Mouse (Mus musculus): Measurements from ENCODE around the gene Stard10. TPM values are rescaled to one million over a fixed set of nuclear protein-coding genes. Genes with fewer than 3 reads are reported as not detected.

Stard10 gene
- total RNA-seq, 1 experiment from 2014 or later: 58.5 TPM

GRCm38 (mm10) chr7:101323141-101323594, 6.3 kb downstream of the Stard10 start:
- ATAC-seq (replicated peaks in 1 of 2; ENCODE audit: insufficient read depth in 1 of 2, low FRiP score in 2 of 2, low TSS enrichment in 1 of 2, low read depth in 1 of 2, poor library complexity in 2 of 2, severe bottlenecking in 2 of 2): peak in 1 of 2 experiments; percentile 34; a peak in 1 of 4 replicates

DNA sequence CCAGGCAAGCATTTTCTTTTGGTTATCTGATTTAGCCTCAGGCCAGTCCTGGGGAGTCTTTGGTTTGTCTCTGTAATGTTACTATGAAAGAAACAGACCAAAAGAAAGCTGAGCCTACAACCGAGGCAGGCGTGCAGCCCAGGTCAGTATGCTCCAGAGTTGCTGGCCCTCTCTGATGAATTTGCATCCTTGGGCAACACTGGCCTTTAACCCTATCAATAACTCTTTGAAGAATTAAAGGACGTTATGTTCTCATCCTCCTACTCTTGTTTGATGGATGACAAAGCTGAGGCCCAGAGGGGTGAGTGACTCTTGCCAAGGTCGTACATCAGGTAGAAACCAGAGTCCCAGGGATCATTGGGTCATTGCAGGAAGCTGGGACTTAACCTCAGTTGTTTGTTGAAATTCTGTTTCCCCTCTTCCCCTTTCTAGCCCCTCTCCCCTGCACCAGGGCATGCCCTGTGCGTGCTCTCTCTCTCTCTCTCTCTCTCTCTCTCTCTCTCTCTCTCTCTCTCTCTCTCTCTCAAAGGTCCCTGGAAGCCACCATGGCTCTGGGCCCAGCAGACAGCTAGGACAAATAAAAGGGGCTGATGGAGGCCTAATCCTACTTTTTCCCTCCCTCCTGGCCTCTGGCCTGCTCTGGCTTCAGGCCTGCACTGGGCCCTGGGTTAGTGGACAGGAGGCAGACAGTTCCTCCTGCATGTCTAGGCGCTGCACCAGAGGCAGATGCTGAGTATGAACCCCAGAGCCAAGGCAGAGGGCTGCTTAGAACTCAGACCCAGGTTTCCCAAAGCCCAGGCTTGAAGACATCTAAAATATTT, 7.5 kb downstream of the Stard10 start:
- ATAC-seq (replicated peaks in 1 of 2; ENCODE audit: insufficient read depth in 1 of 2, low FRiP score in 2 of 2, low TSS enrichment in 1 of 2, low read depth in 1 of 2, poor library complexity in 2 of 2, severe bottlenecking in 2 of 2): no peak

DNA sequence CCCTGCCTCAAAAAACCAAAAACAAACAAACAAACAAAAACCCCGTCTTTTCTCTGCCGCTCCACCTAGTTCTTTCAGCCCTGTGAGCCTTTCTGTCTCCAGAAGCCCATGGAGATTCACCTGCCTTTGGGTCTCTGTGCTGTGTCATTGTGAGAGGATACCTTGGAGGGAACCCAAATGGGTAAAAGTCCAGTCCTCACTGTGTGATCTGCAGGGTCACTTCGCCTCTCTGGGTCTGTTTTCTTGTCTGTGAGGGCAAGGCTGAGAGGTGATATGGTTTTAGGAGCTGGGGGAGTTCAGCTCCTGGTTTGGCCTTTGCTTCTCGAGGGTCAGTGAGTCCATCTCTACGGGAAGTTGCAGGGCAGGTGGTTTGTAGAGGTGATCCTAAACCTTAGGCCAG, 9.1 kb downstream of the Stard10 start:
- ATAC-seq (replicated peaks in 1 of 2; ENCODE audit: insufficient read depth in 1 of 2, low FRiP score in 2 of 2, low TSS enrichment in 1 of 2, low read depth in 1 of 2, poor library complexity in 2 of 2, severe bottlenecking in 2 of 2): no peak

DNA sequence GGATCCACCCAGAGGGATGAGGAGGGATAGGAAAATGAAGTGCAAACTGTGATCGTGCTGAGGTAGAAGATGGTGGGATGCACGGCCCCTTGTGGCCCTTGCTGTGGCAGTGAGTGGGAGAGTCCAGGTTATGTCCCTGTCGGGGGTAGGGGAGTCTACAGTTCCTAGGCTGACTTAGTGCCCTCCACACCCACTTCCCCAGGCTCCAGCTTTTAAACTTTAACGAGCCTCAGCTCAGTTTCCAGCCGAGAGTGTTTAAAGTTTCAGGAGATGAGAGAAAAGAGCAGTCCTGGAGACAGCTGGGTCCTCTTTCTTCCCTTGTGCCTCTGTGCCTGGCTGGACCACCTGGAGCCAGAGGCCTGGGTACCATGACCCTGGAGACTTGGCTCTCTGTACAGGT, 10.4 kb downstream of the Stard10 start:
- no peak for ATAC-seq (replicated peaks in 1 of 2; ENCODE audit: insufficient read depth in 1 of 2, low FRiP score in 2 of 2, low TSS enrichment in 1 of 2, low read depth in 1 of 2, poor library complexity in 2 of 2, severe bottlenecking in 2 of 2)

GRCm38 (mm10) chr7:101327786-101328185, 10.9 kb downstream of the Stard10 start:
- no peak for ATAC-seq (replicated peaks in 1 of 2; ENCODE audit: insufficient read depth in 1 of 2, low FRiP score in 2 of 2, low TSS enrichment in 1 of 2, low read depth in 1 of 2, poor library complexity in 2 of 2, severe bottlenecking in 2 of 2)

DNA sequence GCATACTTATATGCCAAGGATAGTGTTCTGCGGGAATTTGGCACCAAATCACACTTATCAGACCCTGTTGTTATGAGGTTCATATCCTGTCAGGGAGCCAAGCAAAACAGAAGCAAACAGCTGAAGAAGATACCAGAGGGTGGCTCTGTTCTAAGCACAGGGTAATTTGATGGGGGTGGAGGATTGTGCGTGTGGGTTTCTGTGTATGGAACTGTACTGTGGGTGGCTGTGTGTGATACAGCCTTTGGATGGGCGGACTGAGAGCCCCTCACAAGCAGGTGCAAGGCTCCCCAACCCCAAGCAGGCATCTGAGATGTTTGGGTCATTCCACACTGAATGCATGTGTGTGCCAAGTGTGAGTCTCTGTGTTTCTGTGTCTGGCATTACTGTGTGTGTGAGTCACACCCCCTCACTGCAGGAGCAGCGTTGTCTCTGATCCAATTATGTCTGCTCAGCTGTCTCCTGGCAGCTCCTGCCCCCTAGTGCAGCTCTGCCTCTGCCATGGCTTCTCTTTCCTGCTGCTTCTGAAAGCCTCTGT, 11.8 kb downstream of the Stard10 start:
- ATAC-seq (replicated peaks in 1 of 2; ENCODE audit: insufficient read depth in 1 of 2, low FRiP score in 2 of 2, low TSS enrichment in 1 of 2, low read depth in 1 of 2, poor library complexity in 2 of 2, severe bottlenecking in 2 of 2): no peak

DNA sequence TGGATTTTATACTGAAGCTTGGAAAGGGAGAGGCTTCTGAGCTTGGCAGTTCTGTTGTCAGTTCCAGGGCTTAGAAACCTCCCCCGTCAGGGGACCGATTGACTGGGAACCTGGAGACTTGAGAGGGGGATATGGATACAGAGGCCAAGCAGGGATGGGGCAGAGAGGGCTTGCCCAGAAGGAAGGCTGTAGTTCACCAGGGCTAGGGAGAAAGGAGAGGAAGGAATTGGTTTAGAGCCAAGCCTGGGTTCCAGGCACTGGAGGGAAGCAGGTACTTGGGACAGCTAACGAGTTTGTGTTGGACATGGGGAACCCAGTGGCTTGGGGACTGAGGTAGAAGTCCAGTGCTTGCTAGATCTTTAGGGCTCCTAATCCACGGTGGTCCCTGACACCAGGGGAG, 12.7 kb downstream of the Stard10 start:
- ATAC-seq (replicated peaks in 1 of 2; ENCODE audit: insufficient read depth in 1 of 2, low FRiP score in 2 of 2, low TSS enrichment in 1 of 2, low read depth in 1 of 2, poor library complexity in 2 of 2, severe bottlenecking in 2 of 2): no peak

GRCm38 (mm10) chr7:101330074-101330840, 13.4 kb downstream of the Stard10 start:
- ATAC-seq (replicated peaks in 1 of 2; ENCODE audit: insufficient read depth in 1 of 2, low FRiP score in 2 of 2, low TSS enrichment in 1 of 2, low read depth in 1 of 2, poor library complexity in 2 of 2, severe bottlenecking in 2 of 2): no peak

GRCm38 (mm10) chr7:101330841-101331173, 13.9 kb downstream of the Stard10 start:
- no peak for ATAC-seq (replicated peaks in 1 of 2; ENCODE audit: insufficient read depth in 1 of 2, low FRiP score in 2 of 2, low TSS enrichment in 1 of 2, low read depth in 1 of 2, poor library complexity in 2 of 2, severe bottlenecking in 2 of 2)

DNA sequence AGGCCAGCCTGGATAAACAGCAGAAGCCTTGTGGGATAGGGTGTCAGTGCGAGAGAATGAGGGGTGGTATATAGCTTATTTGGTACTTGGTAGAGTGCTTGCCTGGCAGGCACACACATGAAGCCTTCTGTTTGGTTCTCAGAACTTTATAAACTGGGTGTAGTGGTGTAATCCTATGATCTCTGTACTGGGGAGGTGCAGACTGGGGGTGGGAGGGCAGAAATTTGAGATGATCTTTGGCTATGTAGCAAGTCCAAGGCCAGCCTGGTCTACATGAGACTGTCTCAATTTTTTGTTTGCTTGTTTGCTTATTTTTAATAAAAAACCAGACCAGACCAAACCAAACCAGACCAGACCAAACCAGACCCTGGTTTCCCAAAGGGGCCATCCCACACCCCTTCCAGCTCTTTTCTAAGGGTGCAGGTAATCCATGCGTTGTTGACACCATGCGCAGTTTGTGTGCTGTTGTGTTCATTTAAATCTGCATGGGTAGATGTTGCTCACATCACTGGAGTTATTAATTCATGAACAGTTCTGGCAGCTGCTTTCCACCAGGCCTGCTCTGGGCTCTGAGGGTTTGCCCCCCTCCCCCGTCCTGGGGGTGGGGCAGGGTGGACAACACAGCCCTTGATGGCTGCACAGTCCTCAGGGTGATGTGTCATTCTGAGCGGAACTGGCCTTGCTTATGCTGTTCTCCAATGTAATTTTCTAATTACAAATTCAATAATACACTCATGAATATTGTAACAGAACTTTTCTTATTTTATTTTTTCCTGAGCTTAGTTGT, 15.4 kb downstream of the Stard10 start:
- ATAC-seq (replicated peaks in 1 of 2; ENCODE audit: insufficient read depth in 1 of 2, low FRiP score in 2 of 2, low TSS enrichment in 1 of 2, low read depth in 1 of 2, poor library complexity in 2 of 2, severe bottlenecking in 2 of 2): no peak

GRCm38 (mm10) chr7:101335228-101335627, 18.3 kb downstream of the Stard10 start:
- no peak for ATAC-seq (replicated peaks in 1 of 2; ENCODE audit: insufficient read depth in 1 of 2, low FRiP score in 2 of 2, low TSS enrichment in 1 of 2, low read depth in 1 of 2, poor library complexity in 2 of 2, severe bottlenecking in 2 of 2)

DNA sequence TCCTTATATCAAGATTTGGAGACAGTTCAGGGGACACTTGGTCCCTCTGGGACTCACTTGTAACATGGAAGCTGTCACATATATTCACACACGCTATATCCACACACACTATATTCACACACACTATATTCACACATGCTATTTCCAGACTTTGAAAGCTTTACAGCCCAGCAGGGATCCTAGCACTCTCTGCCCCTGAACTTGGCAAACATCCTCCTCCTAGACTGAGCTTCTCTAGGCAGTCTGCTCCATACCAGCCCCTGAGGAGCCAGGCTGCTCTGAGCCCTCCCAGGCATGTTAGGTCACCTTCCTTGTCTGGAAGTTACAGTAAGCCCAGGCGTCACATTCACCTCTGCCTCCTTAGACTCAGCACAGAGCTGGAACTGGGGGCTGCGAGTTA, 19.8 kb downstream of the Stard10 start:
- ATAC-seq (replicated peaks in 1 of 2; ENCODE audit: insufficient read depth in 1 of 2, low FRiP score in 2 of 2, low TSS enrichment in 1 of 2, low read depth in 1 of 2, poor library complexity in 2 of 2, severe bottlenecking in 2 of 2): no peak

GRCm38 (mm10) chr7:101337401-101337800, 20.5 kb downstream of the Stard10 start:
- ATAC-seq (replicated peaks in 1 of 2; ENCODE audit: insufficient read depth in 1 of 2, low FRiP score in 2 of 2, low TSS enrichment in 1 of 2, low read depth in 1 of 2, poor library complexity in 2 of 2, severe bottlenecking in 2 of 2): no peak

DNA sequence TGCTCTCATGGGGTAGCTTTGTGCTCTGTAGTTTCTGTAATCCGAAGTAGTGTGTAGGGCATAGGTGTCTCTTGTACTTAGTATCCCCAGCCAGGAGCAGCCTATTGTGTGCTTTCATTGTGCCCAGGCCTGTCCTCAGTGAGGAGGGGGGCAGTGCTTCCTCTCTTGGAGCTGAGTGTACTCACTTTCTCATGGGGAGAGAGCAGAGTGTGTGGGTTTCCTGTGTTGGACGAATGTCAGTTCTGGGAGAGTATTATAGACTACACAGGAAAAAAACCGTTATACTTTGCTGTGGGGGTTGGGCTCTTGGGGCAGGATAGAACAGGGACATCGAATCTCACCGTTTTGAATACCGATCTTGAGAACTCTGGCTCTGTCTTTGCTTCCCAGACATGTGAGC, 24.5 kb downstream of the Stard10 start:
- ATAC-seq (replicated peaks in 1 of 2; ENCODE audit: insufficient read depth in 1 of 2, low FRiP score in 2 of 2, low TSS enrichment in 1 of 2, low read depth in 1 of 2, poor library complexity in 2 of 2, severe bottlenecking in 2 of 2): peak; percentile 72 to 84

GRCm38 (mm10) chr7:101343135-101343534, 26.2 kb downstream of the Stard10 start:
- no peak; a peak in 1 of 4 replicates for ATAC-seq (replicated peaks in 1 of 2; ENCODE audit: insufficient read depth in 1 of 2, low FRiP score in 2 of 2, low TSS enrichment in 1 of 2, low read depth in 1 of 2, poor library complexity in 2 of 2, severe bottlenecking in 2 of 2)

DNA sequence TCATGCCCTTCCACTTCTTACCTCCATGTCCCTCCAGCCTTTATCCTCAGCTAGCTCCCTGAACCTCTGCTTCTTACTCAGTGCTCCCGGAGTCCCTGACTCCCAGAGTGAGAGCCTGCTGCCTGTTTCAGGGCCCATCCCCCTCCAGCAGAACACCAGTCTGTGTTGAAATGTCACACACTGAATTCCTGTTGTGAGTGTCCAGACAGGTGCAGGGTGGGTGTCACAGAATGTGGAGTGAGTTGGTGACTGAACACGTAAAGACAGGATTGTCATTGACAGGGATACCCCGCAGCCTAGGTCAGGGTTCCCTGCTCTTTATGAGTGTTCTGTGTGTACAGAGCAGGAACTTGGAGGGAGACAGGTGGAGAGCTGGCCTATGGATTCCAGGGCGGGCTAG, 28.0 kb downstream of the Stard10 start:
- no peak for ATAC-seq (replicated peaks in 1 of 2; ENCODE audit: insufficient read depth in 1 of 2, low FRiP score in 2 of 2, low TSS enrichment in 1 of 2, low read depth in 1 of 2, poor library complexity in 2 of 2, severe bottlenecking in 2 of 2)

DNA sequence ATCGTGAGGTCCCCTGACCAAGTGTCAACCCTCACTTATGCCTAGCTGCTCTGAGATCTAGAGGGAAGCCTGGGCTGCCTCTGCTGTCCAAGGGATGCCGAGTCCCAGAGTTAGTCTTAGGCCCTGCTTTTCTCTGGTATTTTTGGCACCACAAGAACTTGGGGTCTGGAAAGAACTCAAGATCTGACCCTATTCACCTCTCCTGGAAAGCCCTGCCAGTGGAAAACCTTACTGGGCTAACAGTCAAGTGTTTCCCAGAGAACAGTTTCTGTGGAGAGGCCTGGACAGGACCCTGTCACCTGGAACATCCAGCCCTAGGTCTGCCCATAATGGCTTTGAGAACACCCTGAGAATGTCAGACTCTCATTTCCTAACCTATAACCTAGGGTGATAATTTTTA, 30.1 kb downstream of the Stard10 start:
- ATAC-seq (replicated peaks in 1 of 2; ENCODE audit: insufficient read depth in 1 of 2, low FRiP score in 2 of 2, low TSS enrichment in 1 of 2, low read depth in 1 of 2, poor library complexity in 2 of 2, severe bottlenecking in 2 of 2): no peak

Measured in hematopoietic stem cell, adult 5-6 weeks (primary cell).